Mouse (Mus musculus) kidney, embryonic 14.5 days (tissue): ENCODE measurements at regions not wholly inside any gene's neighbourhood (a gene's known extent, or its start where the extent isn't known, plus 50 kb on each side); places are given as distances from the start of the nearest gene placed in this dataset. TPM values are rescaled to one million over a fixed set of nuclear protein-coding genes. Genes with fewer than 3 reads are reported as not detected.

Experiments
- ATAC-seq: fragments of 200-750 bp; cut with Nextera tagmentation; 2 replicates; pipeline ENCODE4 v1.8.0; 2017; ENCODE audit warnings: moderate number of reproducible peaks, mild to moderate bottlenecking, moderate TSS enrichment, moderate library complexity; ENCODE audit not compliant: low FRiP score, low TSS enrichment
- H3K27ac ChIP-seq: fragments of 300-500 bp; sonication (generic); 2 replicates; pipeline ENCODE4 v1.5.1; 2014; ENCODE audit warnings: low read depth, mild to moderate bottlenecking, low read length, moderate library complexity, mixed read lengths
- H3K27me3 ChIP-seq: fragments of 300-500 bp; sonication (generic); 2 replicates; pipeline ENCODE4 v1.6.1; 2014; ENCODE audit warnings: mild to moderate bottlenecking, low read length; ENCODE audit not compliant: control insufficient read depth, insufficient read depth
- H3K36me3 ChIP-seq: fragments of 300-500 bp; sonication (generic); 2 replicates; pipeline ENCODE4 v1.6.1; 2014; ENCODE audit warnings: low read length, mixed read lengths; ENCODE audit not compliant: control insufficient read depth, insufficient read depth
- H3K4me1 ChIP-seq: fragments of 300-500 bp; sonication (generic); 2 replicates; pipeline ENCODE4 v1.6.1; 2014; ENCODE audit warnings: low read length, mixed read lengths; ENCODE audit not compliant: control insufficient read depth, insufficient read depth
- H3K4me2 ChIP-seq: fragments of 300-500 bp; sonication (generic); replicated peaks from 2 replicates; pipeline ENCODE4 v1.6.1; 2014; ENCODE audit warnings: low read depth, mild to moderate bottlenecking, low read length
- H3K4me3 ChIP-seq: fragments of 300-500 bp; sonication (generic); 2 replicates; pipeline ENCODE4 v1.5.1; 2014; ENCODE audit warnings: mild to moderate bottlenecking, low read length
- H3K9ac ChIP-seq: fragments of 300-500 bp; sonication (generic); 2 replicates; pipeline ENCODE4 v1.6.1; 2014; ENCODE audit warnings: low read depth, mild to moderate bottlenecking, low read length, moderate library complexity
- H3K9me3 ChIP-seq: fragments of 300-500 bp; sonication (generic); 2 replicates; pipeline ENCODE4 v1.6.1; 2016; ENCODE audit warnings: low read length; ENCODE audit not compliant: control insufficient read depth
- WGBS: fragments of 180-500 bp; shearing (Covaris S2); extraction: QIAGEN DNeasy Blood & Tissue Kit; methylation state at CpG from one replicate; pipeline ENCODE4 v1.1.7; 2014; 5-methylcytosine and 5-hydroxymethylcytosine counted together
- microRNA-seq: library from miRNA; unstranded; fragments of <30 nt; microRNA quantifications from one replicate; pipeline ENCODE4, GENCODE M21; 2016

DNA sequence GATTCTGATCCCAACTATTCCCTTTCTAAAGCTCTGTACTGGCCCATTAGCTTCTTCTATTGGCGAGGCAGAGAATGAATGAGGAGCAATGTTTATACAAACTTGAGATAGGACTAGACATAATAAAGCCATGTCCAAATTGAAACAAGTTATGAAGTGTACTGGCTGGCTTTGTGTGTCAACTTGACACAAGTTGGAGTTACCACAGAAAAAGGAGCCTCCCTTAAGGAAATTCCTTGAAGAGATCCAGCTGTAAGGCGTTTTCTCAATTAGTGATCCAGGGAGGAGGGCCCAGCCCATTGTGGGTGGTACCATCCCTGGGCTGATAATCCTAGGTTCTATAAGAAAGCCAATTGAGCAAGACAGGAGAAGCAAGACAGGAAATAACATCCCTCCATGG is 135.9 kb upstream of the Cr2 start:
- H3K9ac ChIP-seq, result no peak overlapping the region
- H3K9me3 ChIP-seq, result no peaks in the 10 kb centered on the region
- H3K4me2 ChIP-seq, result no peak overlapping the region
- no peak overlapping the region for H3K4me3 ChIP-seq
- H3K27ac ChIP-seq, result no peak overlapping the region
- no peaks in the 10 kb centered on the region for H3K4me1 ChIP-seq
- 56% methylated on average over 2 of the region's 2 CpGs for WGBS
- H3K27me3 ChIP-seq, result no peaks in the 10 kb centered on the region
- H3K36me3 ChIP-seq, result no peaks in the 10 kb centered on the region
- ATAC-seq, result no peak

DNA sequence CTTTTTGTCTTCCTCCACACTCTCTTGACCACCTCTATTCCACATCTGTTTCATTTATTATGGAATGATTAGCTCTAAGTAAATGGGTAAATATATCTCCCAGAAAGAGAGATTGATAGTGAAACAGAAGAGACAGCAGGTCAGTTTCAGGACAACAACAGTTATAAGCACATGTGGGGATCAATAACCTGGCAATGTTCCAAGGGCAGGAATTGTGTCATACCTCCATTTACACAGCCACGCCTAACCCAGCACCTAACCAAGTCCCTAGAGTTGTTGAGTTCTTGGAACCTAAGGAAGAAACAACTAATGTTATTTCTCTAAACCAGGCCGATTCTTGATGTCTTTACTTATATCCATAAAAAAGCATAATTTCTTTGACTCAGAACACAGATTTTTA is 108.6 kb upstream of the Cr2 start:
- Histone ChIP-seq H3K9me3 (no peaks in the 10 kb centered on the region), H3K4me3 (no peak overlapping the region), H3K4me2 (no peak overlapping the region), H3K9ac (no peak overlapping the region), H3K4me1 (no peaks in the 10 kb centered on the region), H3K27me3 (no peaks in the 10 kb centered on the region), H3K36me3 (no peaks in the 10 kb centered on the region), H3K27ac (no peak overlapping the region)
- WGBS, result 81% methylated on average over 2 of the region's 2 CpGs
- ATAC-seq, result no peak

- Histone ChIP-seq H3K27ac (no peak overlapping the region), H3K4me3 (no peak overlapping the region), H3K36me3 (no peaks in the 10 kb centered on the region), H3K9ac (no peak overlapping the region), H3K4me2 (no peak overlapping the region), H3K4me1 (no peaks in the 10 kb centered on the region), H3K27me3 (no peaks in the 10 kb centered on the region), H3K9me3 (no peaks in the 10 kb centered on the region)
- whole genome bisulfite sequencing, result 6% methylated on average over 30 of the region's 30 CpGs
- ATAC-seq, result no peak
These were observed 65.0 kb upstream of the Cr2 start for GRCm38 (mm10) chr1:195241496-195241895.

GRCm38 (mm10) chr1:195232658-195233057 is 56.1 kb upstream of the Cr2 start:
- H3K4me1 ChIP-seq, result no peaks in the 10 kb centered on the region
- H3K27ac ChIP-seq, result no peak overlapping the region
- H3K36me3 ChIP-seq, result no peaks in the 10 kb centered on the region
- H3K27me3 ChIP-seq, result no peaks in the 10 kb centered on the region
- H3K4me3 ChIP-seq, result no peak overlapping the region
- no peak overlapping the region for H3K4me2 ChIP-seq
- H3K9me3 ChIP-seq, result no peaks in the 10 kb centered on the region
- H3K9ac ChIP-seq, result no peak overlapping the region
- ATAC-seq, result peak; percentile 78

DNA sequence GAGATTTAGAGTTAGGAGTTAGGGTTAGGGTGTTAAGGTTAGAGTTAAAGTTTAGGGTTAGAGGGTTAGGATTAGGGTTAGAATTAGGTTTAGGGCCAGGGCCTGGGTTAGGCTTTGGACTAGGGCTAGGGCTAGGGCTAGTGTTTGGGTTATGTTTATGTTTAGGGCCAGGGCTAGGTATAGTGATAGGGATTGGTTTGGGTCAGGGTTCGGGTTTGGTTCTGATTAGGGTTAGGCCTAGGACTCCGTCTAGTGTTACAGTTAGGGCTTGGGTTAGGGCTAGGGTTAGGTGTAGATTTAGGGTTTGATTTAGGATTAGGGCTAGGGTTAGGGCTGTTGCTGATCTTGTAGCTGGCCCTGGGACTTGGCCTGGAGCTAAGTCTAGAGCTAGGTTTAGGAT is 50.5 kb upstream of the Cr2 start:
- no peaks in the 10 kb centered on the region for H3K27me3 ChIP-seq
- no peaks in the 10 kb centered on the region for H3K4me1 ChIP-seq
- H3K9ac ChIP-seq, result no peak overlapping the region
- H3K36me3 ChIP-seq, result no peaks in the 10 kb centered on the region
- H3K4me2 ChIP-seq, result no peak overlapping the region
- H3K27ac ChIP-seq, result no peak overlapping the region
- no peak overlapping the region for H3K4me3 ChIP-seq
- no peak for ATAC-seq
- WGBS, result 81% methylated on average over 2 of the region's 2 CpGs
- no peaks in the 10 kb centered on the region for H3K9me3 ChIP-seq

Small RNA genes in the stretch of these regions (microRNA-seq; reads per million reads assigned to microRNA genes)
- not detected for gene Gm24802
